Mouse (Mus musculus) heart, postnatal 0 days (tissue): ENCODE data around the gene Araf. TPM values are rescaled to one million over a fixed set of nuclear protein-coding genes. Genes with fewer than 3 reads are reported as not detected.

Experiments
- ATAC-seq: fragments of 200-750 bp; cut with Nextera tagmentation; 2 replicates; pipeline ENCODE4 v1.8.0; 2017; ENCODE audit warnings: low read depth, moderate number of reproducible peaks, moderate library complexity; ENCODE audit not compliant: insufficient read depth
- DNase-seq: peaks from one replicate; pipeline ENCODE4 v3.0.0-alpha.2; 2016; ENCODE audit warnings: low spot score
- H3K27ac ChIP-seq: fragments of 300-500 bp; sonication (generic); 2 replicates; pipeline ENCODE4 v1.5.1; 2014; ENCODE audit warnings: low read depth, mild to moderate bottlenecking
- H3K27me3 ChIP-seq: fragments of 300-500 bp; sonication (generic); 2 replicates; pipeline ENCODE4 v1.6.1; 2014; ENCODE audit warnings: low read length, mixed read lengths; ENCODE audit not compliant: control insufficient read depth, insufficient read depth
- H3K36me3 ChIP-seq: fragments of 300-500 bp; sonication (generic); replicated peaks from 2 replicates; pipeline ENCODE4 v1.6.1; 2014; ENCODE audit warnings: low read length, mixed read lengths; ENCODE audit not compliant: control insufficient read depth, insufficient read depth
- H3K4me1 ChIP-seq: fragments of 300-500 bp; sonication (generic); 2 replicates; pipeline ENCODE4 v1.6.1; 2014; ENCODE audit warnings: antibody characterized with exemption; ENCODE audit not compliant: control insufficient read depth, insufficient read depth
- H3K4me2 ChIP-seq: fragments of 300-500 bp; sonication (generic); 2 replicates; pipeline ENCODE4 v1.6.1; 2014; ENCODE audit warnings: low read depth, mild to moderate bottlenecking, low read length, moderate library complexity
- H3K4me3 ChIP-seq: fragments of 300-500 bp; sonication (generic); 2 replicates; pipeline ENCODE4 v1.5.1; 2014; ENCODE audit warnings: low read depth, low read length
- H3K9ac ChIP-seq: fragments of 300-500 bp; sonication (generic); replicated peaks from 2 replicates; pipeline ENCODE4 v1.6.1; 2014; ENCODE audit warnings: low read depth, low read length, mixed read lengths
- H3K9me3 ChIP-seq: fragments of 300-500 bp; sonication (generic); replicated peaks from 2 replicates; pipeline ENCODE4 v1.6.1; 2016; ENCODE audit warnings: low read length; ENCODE audit not compliant: control insufficient read depth
- CTCF ChIP-seq: IDR thresholded peaks from 2 replicates; pipeline ENCODE4 v1.5.1; 2016; ENCODE audit warnings: antibody characterized with exemption, control low read depth, low read depth
- EP300 ChIP-seq: IDR thresholded peaks from 2 replicates; pipeline ENCODE4 v1.6.1; 2016; ENCODE audit warnings: antibody characterized with exemption, low read depth
- WGBS: fragments of 180-500 bp; shearing (Covaris S2); extraction: QIAGEN DNeasy Blood & Tissue Kit; methylation state at CpG from one replicate; pipeline ENCODE4 v1.1.7; 2014; 5-methylcytosine and 5-hydroxymethylcytosine counted together
- polyA plus RNA-seq: library from polyadenylated mRNA; unstranded; fragments of >200 nt; fragmentation: Nextera tagmentation; extraction: Ambion mirVana; gene quantifications from 2 replicates; pipeline ENCODE4 v1.2.1, GENCODE M21; 2015
- total RNA-seq: library from RNA; depleted of rRNA; stranded (reverse); fragments of >200 nt; gene quantifications from 2 replicates; pipeline ENCODE4 v1.2.3, GENCODE M21; 2014; ENCODE audit warnings: low replicate concordance

Gene Araf
- total and polyA plus RNA-seq, 2 experiments from 2014 or later: 89.5 to 163 TPM

DNA sequence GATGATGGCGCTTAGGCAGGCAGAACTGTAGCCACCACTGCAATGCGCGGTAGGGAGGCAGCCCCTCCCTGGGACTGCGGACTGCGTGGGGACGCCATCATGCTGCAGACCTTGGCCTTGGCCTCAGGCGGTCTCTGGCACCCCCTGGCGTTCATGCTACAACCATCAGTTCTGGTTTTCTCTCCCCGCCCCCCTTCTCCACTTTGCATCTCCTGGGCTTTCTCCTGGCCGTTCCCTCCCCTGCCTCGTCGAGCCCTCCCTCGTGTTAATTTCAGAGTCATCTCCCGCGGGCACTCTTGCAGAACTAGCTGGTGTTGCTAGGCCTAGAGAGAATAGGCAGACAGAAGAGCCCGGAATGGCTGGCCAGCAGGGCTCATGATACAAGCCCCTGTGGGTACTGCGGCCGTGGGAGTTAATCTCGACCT is 21.6 kb downstream of the Araf start:
- H3K27me3 ChIP-seq: no peaks in the 10 kb centered on the region
- peak overlapping the region; percentile 65 for H3K4me2 ChIP-seq
- peak overlapping the region; percentile 53; the same call in 1 of the 2 replicates for H3K27ac ChIP-seq
- WGBS: 15% methylated on average over 19 of the region's 19 CpGs
- TF ChIP-seq CTCF: peak; percentile 78
- no peak for TF ChIP-seq EP300
- no peaks in the 10 kb centered on the region for H3K9me3 ChIP-seq
- ATAC-seq (peak; percentile 95), DNase-seq (peak; percentile 77)
- H3K4me1 ChIP-seq: no peaks in the 10 kb centered on the region
- no peak overlapping the region; the same call in 1 of the 2 replicates for H3K9ac ChIP-seq
- H3K4me3 ChIP-seq: peak overlapping the region; percentile 39
- no peaks in the 10 kb centered on the region for H3K36me3 ChIP-seq

DNA sequence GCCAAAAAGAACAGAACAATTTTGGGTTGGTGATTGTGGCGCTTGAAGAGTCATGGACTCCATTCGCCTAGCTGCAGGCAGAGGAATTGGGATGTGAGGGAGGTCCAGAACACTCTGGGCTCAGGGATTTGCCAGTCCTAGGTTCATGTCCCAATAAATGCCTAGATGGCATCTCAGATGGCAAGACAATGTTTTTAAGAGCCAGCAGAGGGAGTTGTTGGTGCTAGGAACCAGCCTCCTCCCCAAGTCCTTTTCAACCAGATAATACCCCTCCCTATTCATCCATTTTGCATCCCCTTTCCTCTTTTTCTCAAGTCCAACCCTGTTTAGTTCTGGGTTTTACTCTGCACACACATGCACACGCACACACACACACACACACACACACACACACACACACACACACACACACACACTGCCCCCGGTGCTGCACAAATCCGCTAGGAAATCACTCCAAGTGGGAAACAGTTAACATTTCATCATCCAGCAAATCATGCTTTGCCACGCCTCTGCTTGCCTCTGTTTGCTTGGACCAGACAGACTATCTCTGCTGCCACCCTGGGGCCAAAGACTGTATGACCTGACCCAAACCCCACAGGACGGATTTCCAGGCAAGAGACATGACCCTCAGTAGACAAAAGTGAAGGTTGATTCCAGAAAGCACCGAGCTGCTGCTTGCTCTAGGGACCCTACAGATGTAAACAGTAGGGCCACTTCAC is 22.3 kb downstream of the Araf start:
- Histone ChIP-seq H3K36me3 (no peaks in the 10 kb centered on the region), H3K4me1 (no peaks in the 10 kb centered on the region), H3K27me3 (no peaks in the 10 kb centered on the region), H3K4me2 (peak overlapping the region; percentile 65), H3K27ac (peak overlapping the region; percentile 53; the same call in 1 of the 2 replicates), H3K9me3 (no peaks in the 10 kb centered on the region), H3K9ac (no peak overlapping the region; the same call in 1 of the 2 replicates), H3K4me3 (peak overlapping the region; percentile 39)
- DNase-seq (peak; percentile 39), ATAC-seq (peak; percentile 72)
- WGBS: 23% methylated on average over 7 of the region's 8 CpGs
- TF ChIP-seq CTCF: peak; percentile 56
- no peak for TF ChIP-seq EP300

DNA sequence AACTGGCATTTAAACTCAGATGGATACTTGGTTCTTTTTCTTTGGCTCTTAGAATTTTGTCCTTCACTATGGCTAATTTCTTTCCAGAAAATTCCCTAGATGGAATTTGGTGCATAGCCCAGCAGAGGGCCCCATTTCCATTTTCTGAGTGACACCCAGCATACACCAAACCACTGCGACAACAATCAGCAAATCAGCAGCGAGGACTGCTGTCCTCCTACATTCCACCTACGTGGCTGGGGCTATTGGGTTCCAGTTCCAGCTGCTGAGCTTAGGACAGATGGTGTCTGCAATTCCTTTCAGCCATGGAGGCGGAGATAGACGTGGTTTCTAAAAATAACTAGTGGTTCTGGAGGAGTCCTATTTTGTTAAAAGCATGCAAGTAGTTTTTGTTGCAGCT is 31.3 kb downstream of the Araf start:
- TF ChIP-seq CTCF: peak; percentile 39
- TF ChIP-seq EP300: no peak
- H3K4me2 ChIP-seq: 0 out of 2 replicates have a peak overlapping the region, but pooled peaks have one; percentile 15
- H3K36me3 ChIP-seq: no peaks in the 10 kb centered on the region
- H3K27me3 ChIP-seq: no peaks in the 10 kb centered on the region
- H3K9me3 ChIP-seq: no peaks in the 10 kb centered on the region
- no peaks in the 10 kb centered on the region for H3K4me1 ChIP-seq
- no peak overlapping the region for H3K9ac ChIP-seq
- H3K4me3 ChIP-seq: no peak overlapping the region
- peak; percentile 93 for ATAC-seq
- WGBS: 19% methylated on average over 5 of the region's 5 CpGs
- peak; percentile 44 for DNase-seq
- H3K27ac ChIP-seq: no peak overlapping the region

DNA sequence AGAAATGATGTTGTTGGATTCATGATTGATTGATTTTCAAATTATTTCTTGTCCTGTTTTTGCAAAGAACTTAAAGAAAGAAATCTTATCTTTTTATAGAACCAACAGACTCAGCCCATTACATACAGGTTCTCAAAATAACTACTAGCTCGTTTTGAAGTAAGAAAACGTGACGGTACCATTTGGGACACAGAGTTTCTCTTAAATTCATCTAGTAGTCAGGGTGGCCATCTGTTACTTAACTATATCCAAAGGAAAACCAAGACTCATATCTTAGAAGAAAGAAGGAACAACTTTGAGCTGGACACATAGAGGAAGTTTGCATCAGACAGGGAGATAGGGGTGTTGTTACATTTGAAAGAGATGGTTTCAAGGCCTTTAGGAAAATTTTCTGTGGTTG is 49.6 kb downstream of the Araf start:
- H3K36me3 ChIP-seq: peaks cover 4% of the 10 kb centered on the region; the same call in 1 of the 2 replicates
- no peak for ATAC-seq
- 67% methylated on average over 3 of the region's 3 CpGs for WGBS

DNA sequence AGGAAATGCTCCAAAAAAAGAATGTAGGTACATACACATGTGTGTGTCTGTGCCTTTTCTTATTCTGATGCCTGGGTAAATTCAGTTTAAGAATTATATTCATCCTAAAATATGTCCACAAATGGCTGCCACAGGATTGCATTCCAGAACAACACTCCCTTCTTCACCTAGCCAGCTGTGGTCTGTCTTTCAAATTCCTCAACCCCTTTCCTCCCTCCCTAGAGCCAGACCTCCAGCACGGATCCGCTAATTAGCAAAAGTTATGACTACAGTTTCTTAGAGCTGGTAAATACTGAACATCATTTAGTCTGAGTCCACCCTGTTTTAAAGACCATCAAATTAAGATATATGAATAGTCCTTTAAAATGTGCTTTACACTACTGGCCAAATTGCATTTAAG is 50.2 kb downstream of the Araf start:
- Histone ChIP-seq H3K9ac (no peak overlapping the region), H3K4me1 (0 out of 2 replicates have a peak, but pooled peaks cover 4% of the 10 kb centered on the region), H3K27ac (peak overlapping the region; percentile 48; the same call in 1 of the 2 replicates), H3K4me2 (peak overlapping the region; percentile 53), H3K9me3 (no peaks in the 10 kb centered on the region), H3K27me3 (no peaks in the 10 kb centered on the region), H3K36me3 (peaks cover 4% of the 10 kb centered on the region; the same call in 1 of the 2 replicates), H3K4me3 (peak overlapping the region; percentile 62; the same call in 1 of the 2 replicates)
- WGBS: 19% methylated on average over 2 of the region's 2 CpGs
- ATAC-seq (no peak), DNase-seq (no peak)
- TF ChIP-seq EP300 (no peak), CTCF (no peak)

More for the DNA sequence above, 49.6 kb downstream of the Araf start:
- DNase-seq: no peak
- Histone ChIP-seq H3K4me2 (no peak overlapping the region), H3K9me3 (no peaks in the 10 kb centered on the region), H3K27ac (no peak overlapping the region), H3K4me1 (0 out of 2 replicates have a peak, but pooled peaks cover 4% of the 10 kb centered on the region), H3K9ac (no peak overlapping the region), H3K27me3 (no peaks in the 10 kb centered on the region), H3K4me3 (no peak overlapping the region)
- TF ChIP-seq CTCF (no peak), EP300 (no peak)
